Mouse (Mus musculus) bone marrow macrophage, adult 2 months (primary cell): ENCODE data around the gene Bet1.

Source experiments
- CTCF ChIP-seq: IDR thresholded peaks from 2 replicates; pipeline ENCODE4 v1.5.1; 2012; ENCODE audit warnings: low read depth, mild to moderate bottlenecking, low read length, moderate library complexity
- POLR2A ChIP-seq: IDR thresholded peaks from 2 replicates; pipeline ENCODE4 v1.6.1; 2012; ENCODE audit warnings: mild to moderate bottlenecking, low read depth, low read length, borderline replicate concordance

DNA sequence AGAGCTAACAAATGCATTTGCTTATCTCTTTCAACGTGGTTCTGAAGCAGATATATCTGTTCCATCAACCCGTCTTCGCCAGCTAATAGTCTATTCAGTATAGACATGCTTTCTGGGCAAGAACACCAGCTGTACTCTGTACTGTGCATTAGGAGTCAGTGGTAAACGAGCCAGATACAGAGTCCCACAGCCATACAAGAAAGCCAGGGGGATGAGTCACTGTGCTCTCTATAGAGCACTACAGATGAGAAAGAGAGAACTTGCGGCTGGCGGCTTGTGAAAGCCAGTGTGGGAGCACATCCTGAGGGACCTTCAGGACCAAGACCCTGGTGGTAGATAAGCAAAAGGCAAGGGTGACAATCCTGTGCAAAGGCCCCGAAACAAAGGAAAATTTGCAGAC, 45.5 kb upstream of the Bet1 start:
- TF ChIP-seq POLR2A (no peak), CTCF (no peak)
